Mouse (Mus musculus): ENCODE data around the gene Pear1. TPM values are rescaled to one million over a fixed set of nuclear protein-coding genes. Genes with fewer than 3 reads are reported as not detected.
A peak's percentile ranks its signal among the peaks of the same experiment; 100 is the strongest.

The Pear1 gene
- polyA plus RNA-seq, 1 experiment from 2014 or later: 31.6 TPM

- DNase-seq (ENCODE audit: low spot score) (no peak), ATAC-seq (replicated peaks; ENCODE audit: low FRiP score, low read depth) (0 out of 2 replicates have a peak, but pooled peaks have one; percentile 11)
- peaks cover 12% of the 10 kb centered on the region; the same call in 1 of the 2 replicates for H3K4me1 ChIP-seq (replicated peaks; ENCODE audit: insufficient read depth, low read length)
- peaks cover 38% of the 10 kb centered on the region for H3K36me3 ChIP-seq (ENCODE audit: insufficient read depth, low read length)
- TF ChIP-seq CTCF (IDR thresholded peaks at IDR 0.05; ENCODE audit: low read depth): no peak
- 49% methylated on average over 20 of the region's 20 CpGs for WGBS
- H3K27me3 ChIP-seq (ENCODE audit: insufficient read depth, low read length): no peaks in the 10 kb centered on the region
- no peak overlapping the region for H3K27ac ChIP-seq
- peak overlapping the region; percentile 35 for H3K4me2 ChIP-seq (ENCODE audit: low read length)
- peak overlapping the region; percentile 8; the same call in 1 of the 2 replicates for H3K4me3 ChIP-seq (replicated peaks; ENCODE audit: low read depth, low read length)
- no peak overlapping the region for H3K9ac ChIP-seq (ENCODE audit: low read depth, low read length)
- H3K9me3 ChIP-seq (replicated peaks; ENCODE audit: low read length): no peaks in the 10 kb centered on the region
Measured at GRCm38 (mm10) chr3:87756488-87756887, 67.6 kb downstream of the Pear1 start.

GRCm38 (mm10) chr3:87755964-87756363 is 68.1 kb downstream of the Pear1 start:
- ATAC-seq (replicated peaks; ENCODE audit: low FRiP score, low read depth) (peak; percentile 78), DNase-seq (ENCODE audit: low spot score) (peak; percentile 81)
- Histone ChIP-seq H3K9me3 (replicated peaks; ENCODE audit: low read length) (no peaks in the 10 kb centered on the region), H3K27ac (no peak overlapping the region), H3K4me1 (replicated peaks; ENCODE audit: insufficient read depth, low read length) (peaks cover 12% of the 10 kb centered on the region; the same call in 1 of the 2 replicates), H3K27me3 (ENCODE audit: insufficient read depth, low read length) (no peaks in the 10 kb centered on the region), H3K4me2 (ENCODE audit: low read length) (peak overlapping the region; percentile 35), H3K9ac (ENCODE audit: low read depth, low read length) (no peak overlapping the region), H3K4me3 (replicated peaks; ENCODE audit: low read depth, low read length) (peak overlapping the region; percentile 8; the same call in 1 of the 2 replicates), H3K36me3 (ENCODE audit: insufficient read depth, low read length) (peaks cover 38% of the 10 kb centered on the region)
- peak; percentile 99 for TF ChIP-seq CTCF (IDR thresholded peaks at IDR 0.05; ENCODE audit: low read depth)
- 7% methylated on average over 24 of the region's 24 CpGs for WGBS

GRCm38 (mm10) chr3:87753829-87754228 is 70.3 kb downstream of the Pear1 start:
- Histone ChIP-seq H3K36me3 (ENCODE audit: insufficient read depth, low read length) (peaks cover 41% of the 10 kb centered on the region), H3K9me3 (replicated peaks; ENCODE audit: low read length) (no peaks in the 10 kb centered on the region), H3K9ac (ENCODE audit: low read depth, low read length) (no peak overlapping the region), H3K27me3 (ENCODE audit: insufficient read depth, low read length) (no peaks in the 10 kb centered on the region), H3K27ac (no peak overlapping the region), H3K4me1 (replicated peaks; ENCODE audit: insufficient read depth, low read length) (peaks cover 6% of the 10 kb centered on the region; the same call in 1 of the 2 replicates), H3K4me2 (ENCODE audit: low read length) (no peak overlapping the region), H3K4me3 (replicated peaks; ENCODE audit: low read depth, low read length) (no peak overlapping the region)
- 93% methylated on average over 13 of the region's 13 CpGs for WGBS
- no peak for DNase-seq (ENCODE audit: low spot score)
- TF ChIP-seq CTCF (IDR thresholded peaks at IDR 0.05; ENCODE audit: low read depth): no peak
- ATAC-seq (replicated peaks; ENCODE audit: low FRiP score, low read depth): no peak

- 93% methylated on average over 3 of the region's 3 CpGs for WGBS
- peaks cover 41% of the 10 kb centered on the region for H3K36me3 ChIP-seq (ENCODE audit: insufficient read depth, low read length)
- H3K27ac ChIP-seq: no peak overlapping the region
- no peak overlapping the region for H3K4me3 ChIP-seq (replicated peaks; ENCODE audit: low read depth, low read length)
- no peak for TF ChIP-seq CTCF (IDR thresholded peaks at IDR 0.05; ENCODE audit: low read depth)
- DNase-seq (ENCODE audit: low spot score) (no peak), ATAC-seq (replicated peaks; ENCODE audit: low FRiP score, low read depth) (no peak)
- H3K9ac ChIP-seq (ENCODE audit: low read depth, low read length): no peak overlapping the region
- no peaks in the 10 kb centered on the region for H3K9me3 ChIP-seq (replicated peaks; ENCODE audit: low read length)
- no peaks in the 10 kb centered on the region for H3K27me3 ChIP-seq (ENCODE audit: insufficient read depth, low read length)
- 0 out of 2 replicates have a peak, but pooled peaks cover 5% of the 10 kb centered on the region for H3K4me1 ChIP-seq (replicated peaks; ENCODE audit: insufficient read depth, low read length)
- no peak overlapping the region for H3K4me2 ChIP-seq (ENCODE audit: low read length)
Measured at GRCm38 (mm10) chr3:87752567-87752966, 71.5 kb downstream of the Pear1 start.

GRCm38 (mm10) chr3:87749977-87750376 is 74.1 kb downstream of the Pear1 start:
- TF ChIP-seq CTCF (IDR thresholded peaks at IDR 0.05; ENCODE audit: low read depth): no peak
- DNase-seq (ENCODE audit: low spot score) (no peak), ATAC-seq (replicated peaks; ENCODE audit: low FRiP score, low read depth) (no peak)
- no peaks in the 10 kb centered on the region for H3K9me3 ChIP-seq (replicated peaks; ENCODE audit: low read length)
- no peak overlapping the region for H3K4me2 ChIP-seq (ENCODE audit: low read length)
- WGBS: 93% methylated on average over 12 of the region's 12 CpGs
- H3K36me3 ChIP-seq (ENCODE audit: insufficient read depth, low read length): peaks cover 38% of the 10 kb centered on the region
- no peak overlapping the region for H3K4me3 ChIP-seq (replicated peaks; ENCODE audit: low read depth, low read length)
- no peak overlapping the region for H3K9ac ChIP-seq (ENCODE audit: low read depth, low read length)
- H3K27ac ChIP-seq: no peak overlapping the region
- H3K4me1 ChIP-seq (replicated peaks; ENCODE audit: insufficient read depth, low read length): peaks cover 7% of the 10 kb centered on the region; the same call in 1 of the 2 replicates
- H3K27me3 ChIP-seq (ENCODE audit: insufficient read depth, low read length): no peaks in the 10 kb centered on the region

GRCm38 (mm10) chr3:87749036-87749435 is 75.1 kb downstream of the Pear1 start:
- DNase-seq (ENCODE audit: low spot score): peak; percentile 57
- Histone ChIP-seq H3K4me2 (ENCODE audit: low read length) (no peak overlapping the region), H3K27ac (no peak overlapping the region), H3K9me3 (replicated peaks; ENCODE audit: low read length) (no peaks in the 10 kb centered on the region), H3K27me3 (ENCODE audit: insufficient read depth, low read length) (no peaks in the 10 kb centered on the region), H3K4me3 (replicated peaks; ENCODE audit: low read depth, low read length) (no peak overlapping the region), H3K9ac (ENCODE audit: low read depth, low read length) (no peak overlapping the region), H3K36me3 (ENCODE audit: insufficient read depth, low read length) (peaks cover 32% of the 10 kb centered on the region), H3K4me1 (replicated peaks; ENCODE audit: insufficient read depth, low read length) (peaks cover 8% of the 10 kb centered on the region; the same call in 1 of the 2 replicates)
- TF ChIP-seq CTCF (IDR thresholded peaks at IDR 0.05; ENCODE audit: low read depth): peak; percentile 79
- no peak for ATAC-seq (replicated peaks; ENCODE audit: low FRiP score, low read depth)
- WGBS: 16% methylated on average over 5 of the region's 5 CpGs

GRCm38 (mm10) chr3:87748431-87748830 is 75.7 kb downstream of the Pear1 start, which contains the start of gene Lrrc71:
Gene Lrrc71 (minus strand): TSS chr3:87748625.
- no peaks in the 10 kb centered on the region for H3K27me3 ChIP-seq (ENCODE audit: insufficient read depth, low read length)
- 31% methylated on average over 13 of the region's 13 CpGs for WGBS
- 0 out of 2 replicates have a peak within 1 kb of the TSS, but pooled peaks have one; percentile 18 for H3K9ac ChIP-seq (ENCODE audit: low read depth, low read length)
- H3K4me3 ChIP-seq (replicated peaks; ENCODE audit: low read depth, low read length): no peak within 1 kb of the TSS
- H3K9me3 ChIP-seq (replicated peaks; ENCODE audit: low read length): no peaks in the 10 kb centered on the region
- peak; percentile 56 for ATAC-seq (replicated peaks; ENCODE audit: low FRiP score, low read depth)
- DNase-seq (ENCODE audit: low spot score): no peak
- H3K4me2 ChIP-seq (ENCODE audit: low read length): no peak within 1 kb of the TSS
- H3K36me3 ChIP-seq (ENCODE audit: insufficient read depth, low read length): peaks cover 26% of the 10 kb centered on the region
- TF ChIP-seq CTCF (IDR thresholded peaks at IDR 0.05; ENCODE audit: low read depth): no peak
- H3K27ac ChIP-seq: no peak within 1 kb of the TSS
- H3K4me1 ChIP-seq (replicated peaks; ENCODE audit: insufficient read depth, low read length): peaks cover 8% of the 10 kb centered on the region; the same call in 1 of the 2 replicates
